Mouse (Mus musculus): ENCODE data around the gene Cdh4.

Cdh4 gene

GRCm38 (mm10) chr2:179476622-179477021, 34.4 kb downstream of the Cdh4 start:
- DNase-seq = no peak

GRCm38 (mm10) chr2:179480800-179481200, 38.6 kb downstream of the Cdh4 start:
- DNase-seq = no peak

- no peak for DNase-seq
Observed at GRCm38 (mm10) chr2:179481363-179481762, 39.1 kb downstream of the Cdh4 start.

- DNase-seq = no peak
Observed at GRCm38 (mm10) chr2:179488526-179489139, 46.4 kb downstream of the Cdh4 start.

- DNase-seq = no peak
Observed at GRCm38 (mm10) chr2:179491891-179492290, 49.7 kb downstream of the Cdh4 start.

GRCm38 (mm10) chr2:179494276-179494675, 52.0 kb downstream of the Cdh4 start:
- no peak for DNase-seq

- DNase-seq = no peak
Observed at GRCm38 (mm10) chr2:179510439-179510838, 68.2 kb downstream of the Cdh4 start.

- no peak for DNase-seq
Observed at GRCm38 (mm10) chr2:179516559-179516958, 74.3 kb downstream of the Cdh4 start.

GRCm38 (mm10) chr2:179518456-179519032, 76.3 kb downstream of the Cdh4 start:
- no peak for DNase-seq

- no peak for DNase-seq
Observed at GRCm38 (mm10) chr2:179519161-179519560, 76.9 kb downstream of the Cdh4 start.

- DNase-seq = no peak
Observed at GRCm38 (mm10) chr2:179519931-179520330, 77.7 kb downstream of the Cdh4 start.

GRCm38 (mm10) chr2:179520941-179521340, 78.7 kb downstream of the Cdh4 start:
- no peak for DNase-seq

GRCm38 (mm10) chr2:179521444-179521843, 79.2 kb downstream of the Cdh4 start:
- no peak for DNase-seq

- DNase-seq = peak; percentile 39 to 54
Observed at GRCm38 (mm10) chr2:179522141-179522540, 79.9 kb downstream of the Cdh4 start.

GRCm38 (mm10) chr2:179526976-179527375, 84.7 kb downstream of the Cdh4 start:
- no peak for DNase-seq

GRCm38 (mm10) chr2:179530436-179531040, 88.3 kb downstream of the Cdh4 start:
- DNase-seq = peak; percentile 80 to 84

GRCm38 (mm10) chr2:179533196-179533595, 91.0 kb downstream of the Cdh4 start:
- DNase-seq = peak; percentile 43 to 48

GRCm38 (mm10) chr2:179533881-179534280, 91.7 kb downstream of the Cdh4 start:
- DNase-seq = peak; percentile 19 to 36

- no peak for DNase-seq
Observed at GRCm38 (mm10) chr2:179535204-179535603, 93.0 kb downstream of the Cdh4 start.

GRCm38 (mm10) chr2:179536762-179537161, 94.5 kb downstream of the Cdh4 start:
- no peak for DNase-seq

- peak; percentile 81 to 86 for DNase-seq
Observed at GRCm38 (mm10) chr2:179537390-179537789, 95.2 kb downstream of the Cdh4 start.

GRCm38 (mm10) chr2:179537800-179538450, 95.7 kb downstream of the Cdh4 start:
- DNase-seq = peak in 1 of 2 experiments; percentile 28

- no peak for DNase-seq
Observed at GRCm38 (mm10) chr2:179538535-179538934, 96.3 kb downstream of the Cdh4 start.

Data from cerebellum, postnatal 25 days (tissue).